Mouse (Mus musculus) testis, adult 2 months (tissue): Measurements from ENCODE around the gene Ptprf. TPM values are rescaled to one million over a fixed set of nuclear protein-coding genes. Genes with fewer than 3 reads are reported as not detected.
A peak's percentile ranks its signal among the peaks of the same experiment; 100 is the strongest.

Experiments used
- H3K27ac ChIP-seq: fragments of 200-500 bp; 2 replicates; pipeline ENCODE4 v1.5.1; 2012; ENCODE audit warnings: low read depth, low read length; ENCODE audit not compliant: control insufficient read depth, insufficient read depth
- H3K27me3 ChIP-seq: fragments of 200-500 bp; 2 replicates; pipeline ENCODE4 v1.6.1; 2012; ENCODE audit warnings: mild to moderate bottlenecking, low read length, moderate library complexity; ENCODE audit not compliant: control insufficient read depth, insufficient read depth
- H3K36me3 ChIP-seq: fragments of 200-500 bp; 2 replicates; pipeline ENCODE4 v1.6.1; 2012; ENCODE audit warnings: mild to moderate bottlenecking, low read length; ENCODE audit not compliant: control insufficient read depth, insufficient read depth
- H3K4me1 ChIP-seq: fragments of 200-500 bp; 2 replicates; pipeline ENCODE4 v1.6.1; 2012; ENCODE audit warnings: low read length; ENCODE audit not compliant: control insufficient read depth, insufficient read depth
- H3K4me3 ChIP-seq: fragments of 200-500 bp; 2 replicates; pipeline ENCODE4 v1.5.1; 2012; ENCODE audit warnings: low read depth, mild to moderate bottlenecking, low read length, moderate library complexity, mixed read lengths; ENCODE audit not compliant: control insufficient read depth
- CTCF ChIP-seq: fragments of 200-500 bp; IDR thresholded peaks from 2 replicates; pipeline ENCODE4 v1.5.1; 2012; ENCODE audit warnings: low read depth, mild to moderate bottlenecking, inconsistent platforms, low read length, moderate library complexity; ENCODE audit not compliant: control insufficient read depth, insufficient read depth, insufficient replicate concordance
- POLR2A ChIP-seq: fragments of 200-500 bp; IDR thresholded peaks from 2 replicates; pipeline ENCODE4 v1.6.1; 2012; ENCODE audit warnings: low read depth, mild to moderate bottlenecking, inconsistent platforms, low read length, moderate library complexity; ENCODE audit not compliant: control insufficient read depth
- polyA plus RNA-seq: library from polyadenylated mRNA; depleted of rRNA; stranded (reverse); fragments of >200 nt; gene quantifications from 2 replicates; pipeline ENCODE4 v1.2.3, GENCODE M21; 2012

Gene Ptprf
- polyA plus RNA-seq, 1 experiment: 15.2 TPM

GRCm38 (mm10) chr4:118218521-118218920 lies 72.7 kb downstream of the Ptprf start:
- H3K4me3 ChIP-seq: no peak overlapping the region
- no peak for TF ChIP-seq CTCF
- TF ChIP-seq POLR2A: no peak
- H3K36me3 ChIP-seq: no peaks in the 10 kb centered on the region
- no peak overlapping the region for H3K27ac ChIP-seq
- no peaks in the 10 kb centered on the region for H3K4me1 ChIP-seq
- H3K27me3 ChIP-seq: no peaks in the 10 kb centered on the region

GRCm38 (mm10) chr4:118216726-118217595 lies 74.2 kb downstream of the Ptprf start:
- Histone ChIP-seq H3K27ac (no peak overlapping the region), H3K4me3 (no peak overlapping the region), H3K4me1 (no peaks in the 10 kb centered on the region), H3K27me3 (no peaks in the 10 kb centered on the region), H3K36me3 (no peaks in the 10 kb centered on the region)
- TF ChIP-seq POLR2A (no peak), CTCF (peak; percentile 65; the same call in 1 of the 2 replicates)

GRCm38 (mm10) chr4:118214891-118215290 lies 76.3 kb downstream of the Ptprf start:
- TF ChIP-seq CTCF (no peak), POLR2A (no peak)
- Histone ChIP-seq H3K36me3 (no peaks in the 10 kb centered on the region), H3K4me1 (no peaks in the 10 kb centered on the region), H3K4me3 (no peak overlapping the region), H3K27me3 (no peaks in the 10 kb centered on the region), H3K27ac (no peak overlapping the region)

- no peak for TF ChIP-seq CTCF
- TF ChIP-seq POLR2A: no peak
- no peak overlapping the region for H3K27ac ChIP-seq
- no peaks in the 10 kb centered on the region for H3K4me1 ChIP-seq
- H3K36me3 ChIP-seq: no peaks in the 10 kb centered on the region
- H3K4me3 ChIP-seq: no peak overlapping the region
- H3K27me3 ChIP-seq: no peaks in the 10 kb centered on the region
These were observed 84.1 kb downstream of the Ptprf start for GRCm38 (mm10) chr4:118206918-118207640.

- Histone ChIP-seq H3K36me3 (no peaks in the 10 kb centered on the region), H3K4me1 (no peaks in the 10 kb centered on the region), H3K27me3 (no peaks in the 10 kb centered on the region), H3K27ac (no peak overlapping the region), H3K4me3 (no peak overlapping the region)
- TF ChIP-seq POLR2A (no peak), CTCF (no peak)
These were observed 85.3 kb downstream of the Ptprf start for GRCm38 (mm10) chr4:118205906-118206305.

GRCm38 (mm10) chr4:118199093-118199492 lies 92.1 kb downstream of the Ptprf start:
- no peak overlapping the region for H3K27ac ChIP-seq
- H3K27me3 ChIP-seq: no peaks in the 10 kb centered on the region
- TF ChIP-seq POLR2A (no peak), CTCF (no peak)
- no peaks in the 10 kb centered on the region for H3K4me1 ChIP-seq
- H3K36me3 ChIP-seq: no peaks in the 10 kb centered on the region
- H3K4me3 ChIP-seq: no peak overlapping the region

GRCm38 (mm10) chr4:118198606-118199005 lies 92.6 kb downstream of the Ptprf start:
- no peak overlapping the region for H3K27ac ChIP-seq
- H3K27me3 ChIP-seq: no peaks in the 10 kb centered on the region
- TF ChIP-seq CTCF: no peak
- no peak for TF ChIP-seq POLR2A
- no peaks in the 10 kb centered on the region for H3K36me3 ChIP-seq
- H3K4me3 ChIP-seq: no peak overlapping the region
- no peaks in the 10 kb centered on the region for H3K4me1 ChIP-seq
